Mouse (Mus musculus) fibroblast of lung, adult 2 months (primary cell): ENCODE data around the gene Herc2.
A peak's percentile ranks its signal among the peaks of the same experiment; 100 is the strongest.

Source experiments
- DNase-seq: peaks from one replicate; pipeline ENCODE4 v3.0.0-alpha.2; 2011; ENCODE audit warnings: low read depth

The Herc2 gene

DNA sequence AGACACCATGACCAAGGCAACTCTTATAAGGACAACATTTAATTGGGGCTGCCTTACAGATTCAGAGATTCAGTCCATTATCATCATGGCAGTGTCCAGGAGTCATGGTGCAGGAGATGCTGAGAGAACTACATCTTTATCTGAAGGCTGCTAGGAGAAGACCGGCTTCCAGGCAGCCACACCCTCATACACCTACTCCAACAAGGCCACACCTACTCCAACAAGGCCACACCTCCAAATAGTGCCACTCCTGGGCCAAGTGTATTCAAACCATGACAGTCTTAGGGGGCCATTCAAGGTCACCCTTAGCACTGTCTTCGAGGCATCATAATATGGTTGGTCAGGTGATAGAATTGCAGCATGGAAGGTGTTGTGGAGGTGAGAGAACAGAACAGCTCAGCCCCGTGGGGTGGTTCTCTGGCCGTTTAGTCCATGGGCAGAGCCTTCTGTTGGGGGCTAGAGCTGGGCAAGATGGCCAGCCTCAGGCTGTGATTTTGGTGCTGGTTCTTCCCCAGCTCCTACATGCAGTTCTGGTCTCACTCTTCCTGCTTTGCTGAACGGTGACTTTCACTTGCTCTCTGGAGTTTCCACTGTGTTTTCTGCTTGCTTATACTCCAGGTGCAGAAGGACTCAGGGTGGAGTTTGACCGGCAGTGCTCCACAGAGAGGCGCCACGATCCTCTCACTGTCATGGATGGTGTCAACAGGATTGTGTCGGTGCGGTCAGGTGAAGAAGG, 151.7 kb downstream of the Herc2 start:
- DNase-seq, result no peak

DNA sequence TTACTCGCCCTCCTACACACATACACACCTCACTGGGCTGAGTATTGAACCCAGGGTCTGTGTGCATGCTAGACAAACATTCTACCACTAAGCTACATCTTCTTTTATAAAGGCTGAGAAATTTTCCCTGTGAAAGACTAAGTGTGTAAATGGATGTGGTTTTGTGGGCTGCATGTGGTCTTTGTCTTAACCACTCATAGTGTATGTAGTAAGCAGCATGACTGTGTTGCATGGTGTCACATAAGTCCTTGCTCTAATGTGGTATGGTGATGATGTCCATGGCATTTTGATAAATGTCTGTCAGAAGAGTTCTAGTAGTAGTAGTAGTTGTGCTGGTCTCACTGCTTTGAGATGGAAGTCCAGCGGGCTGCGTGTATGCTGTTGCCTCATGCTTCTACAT, 152.8 kb downstream of the Herc2 start:
- no peak for DNase-seq

DNA sequence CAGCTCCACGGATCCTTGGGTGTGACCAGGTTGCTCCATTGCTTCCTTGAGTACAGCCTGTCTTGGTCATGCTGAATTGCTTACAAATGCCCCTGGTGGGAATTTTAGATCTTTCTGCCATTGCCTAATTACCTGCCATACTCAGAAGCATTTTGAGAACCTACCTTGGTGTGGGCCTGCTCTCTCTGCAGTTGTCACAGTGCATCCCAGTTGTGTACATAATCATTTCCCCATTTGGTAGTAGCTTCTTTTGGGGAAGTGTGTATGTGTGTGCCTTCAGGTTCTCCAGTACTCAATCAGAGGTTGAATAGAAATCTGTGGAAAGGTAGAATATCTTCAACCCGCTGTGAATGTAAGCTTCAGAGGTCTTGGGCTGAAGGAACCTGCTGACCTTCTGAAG, 153.3 kb downstream of the Herc2 start:
- no peak for DNase-seq

DNA sequence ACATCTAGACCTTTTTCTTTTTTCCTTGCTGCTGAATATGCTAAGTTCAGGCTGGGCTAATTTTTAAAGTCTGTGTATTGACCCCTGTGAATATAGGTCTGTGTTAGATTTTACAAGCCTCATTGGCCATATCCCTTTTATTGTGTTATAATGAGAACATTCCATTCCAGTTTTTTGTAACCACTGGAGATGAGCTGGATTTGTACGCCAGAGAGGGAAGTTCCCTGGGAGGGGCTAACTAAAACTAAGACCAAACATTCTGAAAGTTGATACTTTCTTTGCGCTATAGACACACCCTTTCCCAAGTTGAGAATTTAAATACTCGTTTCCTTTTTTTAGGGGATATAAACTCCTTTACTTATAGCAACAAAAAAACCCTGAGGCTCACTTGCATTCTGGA, 154.9 kb downstream of the Herc2 start:
- no peak for DNase-seq

DNA sequence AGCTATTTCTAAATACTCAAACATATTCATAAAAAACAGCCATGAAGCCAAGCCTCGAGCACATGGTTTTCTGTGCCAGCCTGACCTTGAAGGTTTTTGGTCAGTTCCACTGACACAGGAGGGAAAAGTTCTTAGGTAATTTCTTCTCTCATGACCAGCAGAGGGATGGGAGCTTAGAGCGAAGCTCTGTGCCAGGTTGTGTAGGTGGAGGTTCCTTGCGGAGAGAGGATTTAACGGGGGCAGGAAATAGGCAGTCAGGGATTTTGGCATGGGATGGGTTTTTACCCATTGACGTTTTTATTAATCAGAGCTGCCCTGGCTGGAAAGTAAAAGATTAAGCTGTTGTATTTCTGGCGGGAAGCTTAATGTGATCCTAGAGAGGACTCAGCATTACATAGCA, 170.8 kb downstream of the Herc2 start:
- DNase-seq, result no peak

DNA sequence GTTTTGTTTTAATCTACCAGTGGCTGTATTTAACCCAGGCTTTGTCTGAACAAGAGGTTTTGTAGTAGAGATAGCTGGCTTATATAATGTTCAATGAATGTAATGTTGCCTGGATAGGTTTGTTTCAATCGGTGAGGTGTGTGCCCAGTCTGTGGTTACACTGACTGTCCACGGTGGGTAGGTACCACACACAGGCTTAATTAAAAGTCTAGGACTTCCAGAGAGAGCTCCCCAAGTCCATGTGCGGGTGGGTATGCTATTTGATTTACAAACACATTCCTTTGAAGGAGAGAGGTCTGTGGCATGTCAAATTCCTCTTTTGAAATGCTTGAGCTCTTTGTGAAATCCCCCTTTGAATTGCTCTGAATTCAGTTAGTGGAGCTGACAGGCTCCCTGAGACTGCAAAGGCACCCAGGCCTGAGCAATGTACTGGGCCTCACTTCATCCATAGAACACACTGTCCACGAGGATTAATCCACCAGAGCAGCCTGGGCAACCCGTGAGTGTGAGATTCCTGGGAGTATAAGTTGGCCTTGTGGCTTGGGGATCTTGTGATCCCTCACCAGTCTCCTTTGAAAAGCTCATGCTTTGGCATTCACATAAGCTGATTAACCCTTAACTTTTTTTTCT, 185.9 kb downstream of the Herc2 start:
- peak; percentile 7 for DNase-seq

DNA sequence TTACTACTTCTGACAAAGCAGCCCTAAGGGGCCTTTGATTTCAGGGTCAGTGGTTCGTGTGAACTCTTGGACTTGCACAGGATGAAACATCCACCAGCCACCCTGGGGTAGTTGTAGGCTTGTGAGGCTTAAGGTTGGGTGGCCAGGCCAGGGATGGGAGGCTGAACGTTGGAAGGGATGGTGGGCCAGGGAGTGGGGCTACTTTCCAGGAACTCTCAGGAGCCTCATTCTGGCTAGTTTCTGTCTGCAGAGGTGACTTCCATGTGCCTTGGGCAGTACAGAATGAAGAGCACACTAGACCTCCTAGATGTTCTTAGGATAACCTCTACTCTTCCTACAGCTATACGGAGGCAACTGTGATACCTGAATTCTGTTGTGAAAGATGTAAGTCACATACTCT, 186.6 kb downstream of the Herc2 start:
- DNase-seq, result no peak

DNA sequence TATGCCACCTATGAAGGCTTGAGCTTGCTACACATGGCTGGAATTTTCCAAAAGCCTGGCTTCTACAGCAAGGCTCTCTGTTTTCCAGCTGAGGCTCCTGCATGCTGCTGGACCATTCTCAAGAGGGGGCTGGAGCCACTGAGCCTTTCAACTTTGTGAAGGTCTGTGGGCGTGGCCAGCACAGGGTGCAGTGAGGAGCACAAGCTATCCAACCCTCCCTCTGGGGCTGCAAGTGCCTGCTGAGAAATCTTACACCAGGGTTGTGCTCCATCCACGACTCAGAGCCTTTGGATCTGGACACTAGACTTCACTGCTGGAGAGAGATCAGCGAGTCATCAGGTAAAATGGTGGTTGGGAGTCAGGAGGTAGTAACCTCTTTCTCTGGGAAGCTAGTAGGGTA, 189.5 kb downstream of the Herc2 start, which contains the start of gene Oca2:
Gene Oca2, plus strand, starts transcription at position 218 of the 400 bp plus-strand sequence.
- no peak for DNase-seq

DNA sequence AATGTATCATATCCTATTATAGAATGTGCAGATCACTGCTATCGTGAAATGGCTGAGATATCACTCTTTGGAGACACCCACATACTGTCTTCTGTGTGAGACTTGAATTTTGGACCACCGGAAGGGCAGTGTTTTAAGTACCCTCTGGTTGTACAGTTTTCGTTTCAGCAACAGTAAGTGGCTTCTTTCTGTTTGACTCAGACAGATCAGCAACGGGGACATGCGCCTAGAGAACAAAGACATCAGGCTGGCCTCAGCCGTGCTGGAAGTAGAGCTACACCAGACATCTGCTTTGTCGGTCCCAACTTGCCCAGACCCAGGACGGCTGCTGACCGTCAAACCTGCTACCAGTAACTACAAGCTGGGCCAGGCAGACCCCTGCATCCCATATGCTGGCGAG, 204.6 kb downstream of the Herc2 start:
- no peak for DNase-seq

DNA sequence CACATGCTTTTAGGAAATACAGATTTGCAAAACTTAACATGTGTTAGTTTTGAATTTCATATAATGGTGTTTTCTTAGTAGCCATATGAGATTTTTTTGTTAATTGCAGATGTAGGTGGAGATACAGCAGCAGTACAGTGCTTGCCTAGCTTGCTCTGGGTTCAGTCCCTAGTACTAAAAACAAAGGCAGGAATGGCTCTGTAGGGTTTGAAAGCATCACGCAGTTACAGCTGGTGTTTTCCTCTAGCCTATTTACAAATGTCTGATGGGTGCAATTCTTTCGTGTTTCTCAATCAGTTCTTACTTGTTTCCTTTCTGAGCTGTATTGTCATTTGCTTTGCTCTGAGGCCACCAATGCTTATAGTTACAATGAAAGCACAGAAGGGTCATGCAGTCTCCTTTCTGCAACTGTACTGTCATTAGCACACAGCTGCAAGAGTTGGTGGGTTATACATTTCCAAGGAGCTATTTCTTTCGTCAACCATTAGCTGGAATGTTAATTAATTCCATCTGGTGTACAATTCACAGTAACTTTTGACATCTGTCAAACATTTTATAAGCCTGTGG, 208.0 kb downstream of the Herc2 start:
- DNase-seq, result no peak

DNA sequence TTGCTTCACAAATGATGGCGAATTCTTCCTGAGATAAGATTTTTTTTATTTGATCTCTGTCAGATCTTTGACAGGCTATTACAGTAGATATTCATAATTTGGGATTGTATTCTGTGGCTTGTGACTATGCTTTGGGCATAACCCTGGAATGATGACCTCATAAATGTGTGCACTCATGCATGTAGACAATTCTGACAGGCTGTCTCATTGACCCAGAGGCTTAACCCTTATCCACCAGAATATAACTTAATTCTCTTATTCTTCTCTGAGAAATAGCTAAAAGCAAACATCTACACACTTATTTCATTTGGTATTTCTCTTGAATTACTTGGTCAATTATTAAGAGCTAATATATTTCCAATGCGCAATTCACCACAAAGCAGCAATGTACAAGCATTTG, 227.5 kb downstream of the Herc2 start:
- no peak for DNase-seq
